Mouse (Mus musculus) CH12F3 (cell line): ENCODE measurements around the gene Ypel2.

Experiments
- in situ Hi-C: fragments of 300-500 bp; cut with MboI; formaldehyde crosslinking; loops from 2 replicates; pipeline ENCODE4 v1.14.3; 2020; ENCODE audit warnings: low sequenced_read_pairs

Ypel2 gene

GRCm38 (mm10) chr11:86936938-86937337, 56.6 kb downstream of the Ypel2 start:
- in situ Hi-C loops, result no loop called here

DNA sequence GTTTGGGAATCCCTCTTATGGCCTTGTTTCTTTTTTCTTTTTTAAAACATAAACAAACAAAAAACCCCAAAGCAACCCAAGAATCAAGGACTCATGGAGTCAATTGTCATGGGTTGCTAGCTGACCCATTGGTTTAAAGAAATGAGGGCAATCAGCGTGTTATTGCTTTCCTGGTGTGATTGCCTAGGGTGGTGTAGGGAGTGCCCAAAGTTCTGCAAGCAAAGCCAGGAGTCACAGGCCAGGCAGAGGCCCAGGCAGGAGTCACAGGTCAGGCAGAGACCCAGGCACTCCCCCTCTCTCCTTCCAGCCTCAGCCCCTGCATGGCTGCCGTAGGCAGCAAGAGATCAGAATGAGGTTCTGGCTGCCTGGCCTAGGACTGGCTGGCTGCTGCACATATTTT, 58.6 kb downstream of the Ypel2 start:
- in situ Hi-C loops, result no loop called here

DNA sequence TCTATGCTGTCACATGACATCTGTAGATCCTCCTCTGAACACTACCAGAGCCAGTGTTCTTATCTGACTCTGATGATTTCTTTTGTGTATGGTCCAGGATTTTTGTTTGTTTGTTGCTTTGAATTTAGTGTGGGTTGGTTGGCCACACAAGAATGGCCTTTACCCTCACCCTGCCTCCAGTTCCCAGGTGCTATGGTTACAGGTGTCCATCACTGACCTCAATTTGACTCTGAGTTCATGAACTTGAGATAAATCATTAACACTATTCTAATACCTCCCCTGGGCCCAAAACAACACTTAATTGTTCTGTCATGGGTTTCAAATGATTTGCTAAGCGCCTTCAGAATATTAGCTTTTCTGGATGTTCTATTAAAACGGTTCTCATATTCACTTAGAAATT, 61.3 kb downstream of the Ypel2 start:
- in situ Hi-C loops, result no loop called here

DNA sequence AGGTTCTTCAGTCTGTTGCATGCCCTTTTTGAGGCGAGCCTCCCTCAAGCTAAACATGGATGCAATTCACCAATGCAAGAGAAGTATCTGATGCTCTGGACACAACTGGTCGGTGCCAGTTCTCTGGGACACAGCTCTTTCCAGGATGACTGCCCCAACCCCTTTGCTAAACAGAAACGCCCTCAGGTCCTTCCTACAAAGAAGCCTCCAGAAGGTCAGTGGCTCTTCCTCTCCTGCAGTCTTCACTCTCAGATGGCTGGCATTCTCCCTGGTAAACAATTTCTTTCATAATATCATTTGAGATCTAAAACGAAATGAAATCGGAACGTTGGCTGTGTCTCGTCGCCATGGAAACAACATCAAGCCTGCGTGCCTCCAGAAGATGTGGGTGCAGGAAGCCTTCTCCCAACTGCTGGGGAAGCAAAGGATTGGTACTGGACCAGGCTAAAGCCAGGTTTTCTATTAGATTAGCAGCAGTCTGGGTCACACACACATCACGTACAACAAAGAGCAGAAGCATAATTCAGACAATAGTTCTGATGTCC, 62.8 kb downstream of the Ypel2 start:
- in situ Hi-C loops, result no loop called here

- in situ Hi-C loops, result no loop called here
These were observed 63.5 kb downstream of the Ypel2 start for GRCm38 (mm10) chr11:86929985-86930384.

- in situ Hi-C loops, result no loop called here
These were observed 64.0 kb downstream of the Ypel2 start for GRCm38 (mm10) chr11:86929531-86929930.

DNA sequence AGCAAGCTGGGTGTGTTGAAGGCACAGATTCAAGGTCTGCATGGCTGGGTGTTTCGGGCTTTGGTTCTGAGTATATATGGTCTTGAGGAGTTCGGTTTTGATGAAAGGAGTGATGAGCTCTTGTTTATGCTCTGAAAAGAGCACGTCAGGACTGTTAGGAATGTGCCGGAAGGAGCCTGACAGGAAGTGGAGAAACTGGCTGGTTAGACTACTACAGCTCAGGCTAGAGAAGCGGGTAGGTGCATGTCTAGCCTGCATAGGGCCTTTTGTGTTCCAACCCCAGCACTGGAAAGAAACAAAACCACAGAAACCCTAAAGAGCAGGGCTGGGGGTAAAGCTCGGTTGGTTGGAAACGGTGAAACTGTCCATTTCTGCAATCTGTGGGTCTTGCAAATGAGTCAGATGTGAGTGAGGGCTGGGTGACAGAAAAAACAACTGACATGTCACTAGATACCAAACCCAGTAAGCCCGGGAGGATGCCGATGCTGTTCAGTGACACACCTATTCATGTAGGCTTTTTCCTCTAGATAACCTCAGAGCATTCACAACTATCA, 68.3 kb downstream of the Ypel2 start:
- in situ Hi-C loops, result no loop called here

DNA sequence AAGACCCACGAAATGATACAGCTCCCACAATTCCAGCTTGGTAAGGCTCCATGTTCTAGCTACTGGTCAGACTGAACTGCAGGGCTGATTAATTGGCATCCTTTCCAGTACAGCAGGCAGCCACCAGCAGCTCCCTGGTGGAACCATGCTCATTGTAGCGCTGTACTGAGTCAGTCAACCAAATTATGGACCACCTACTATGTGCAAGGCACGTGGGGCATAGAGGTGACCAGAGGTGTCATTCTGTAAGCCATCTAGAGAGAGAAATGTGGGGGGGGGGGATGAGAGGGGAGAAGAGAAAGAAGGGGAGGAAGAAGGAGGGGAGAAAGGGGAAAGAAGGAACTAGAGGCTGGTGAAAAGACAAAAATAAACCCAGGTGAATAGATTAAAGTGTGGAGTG, 68.9 kb downstream of the Ypel2 start:
- in situ Hi-C loops, result no loop called here

DNA sequence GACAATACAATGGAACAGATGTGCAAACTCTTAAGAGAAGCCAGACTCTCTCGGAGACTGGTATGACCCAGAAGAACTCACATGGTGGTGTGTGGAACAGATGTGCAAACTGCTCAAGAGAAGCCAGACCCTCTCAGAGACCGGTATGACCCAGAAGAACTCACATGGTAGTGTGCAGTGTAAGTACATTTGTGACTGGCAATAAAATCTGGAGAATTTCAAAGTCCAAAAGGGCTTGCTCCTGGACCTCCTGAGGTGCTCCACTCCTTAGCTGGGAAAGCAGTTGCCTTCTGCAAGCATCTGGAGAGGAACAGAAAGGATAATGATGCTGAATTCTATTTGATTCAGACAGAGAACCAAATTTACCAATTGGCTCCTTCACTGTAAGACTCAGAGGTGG, 69.9 kb downstream of the Ypel2 start:
- in situ Hi-C loops, result no loop called here

DNA sequence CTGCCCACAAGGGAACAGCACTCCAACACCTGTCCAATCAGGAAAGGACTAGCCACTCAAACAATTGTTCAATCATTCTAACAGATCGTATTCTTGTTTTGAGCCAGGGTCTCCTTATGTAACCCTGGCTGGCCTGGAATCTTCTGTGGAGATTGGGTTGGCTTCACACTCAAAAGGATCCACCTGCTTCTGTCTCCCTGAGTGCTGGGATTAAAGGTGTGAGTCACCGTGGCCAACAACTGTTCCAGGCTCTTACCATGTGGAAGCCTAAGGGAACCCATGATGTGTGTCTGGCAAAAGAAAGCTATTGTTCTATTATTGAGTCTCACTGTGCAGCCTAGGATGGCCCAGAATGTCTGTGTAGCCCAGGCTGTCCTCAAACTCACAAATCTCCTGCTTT, 71.5 kb downstream of the Ypel2 start:
- in situ Hi-C loops, result no loop called here

DNA sequence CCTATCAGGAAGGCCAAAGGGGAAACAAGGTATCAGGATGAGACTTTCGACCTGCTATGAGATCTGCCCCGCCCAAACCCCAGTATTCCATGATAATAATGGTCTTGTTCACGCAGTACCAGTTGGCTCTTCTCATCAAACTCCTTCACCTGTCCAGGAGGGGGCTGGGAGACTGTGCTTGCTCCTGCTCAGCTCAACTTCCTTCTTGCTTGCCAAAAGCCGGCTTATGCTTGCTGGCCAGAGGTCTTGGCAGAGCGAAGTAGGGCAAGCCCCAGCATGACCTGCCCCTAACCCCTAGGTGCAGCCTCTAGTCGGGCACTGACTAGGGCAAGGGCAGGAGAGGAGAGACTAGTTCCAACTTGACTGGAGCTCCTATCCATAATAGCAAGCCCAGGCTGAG, 72.2 kb downstream of the Ypel2 start:
- in situ Hi-C loops, result no loop called here

DNA sequence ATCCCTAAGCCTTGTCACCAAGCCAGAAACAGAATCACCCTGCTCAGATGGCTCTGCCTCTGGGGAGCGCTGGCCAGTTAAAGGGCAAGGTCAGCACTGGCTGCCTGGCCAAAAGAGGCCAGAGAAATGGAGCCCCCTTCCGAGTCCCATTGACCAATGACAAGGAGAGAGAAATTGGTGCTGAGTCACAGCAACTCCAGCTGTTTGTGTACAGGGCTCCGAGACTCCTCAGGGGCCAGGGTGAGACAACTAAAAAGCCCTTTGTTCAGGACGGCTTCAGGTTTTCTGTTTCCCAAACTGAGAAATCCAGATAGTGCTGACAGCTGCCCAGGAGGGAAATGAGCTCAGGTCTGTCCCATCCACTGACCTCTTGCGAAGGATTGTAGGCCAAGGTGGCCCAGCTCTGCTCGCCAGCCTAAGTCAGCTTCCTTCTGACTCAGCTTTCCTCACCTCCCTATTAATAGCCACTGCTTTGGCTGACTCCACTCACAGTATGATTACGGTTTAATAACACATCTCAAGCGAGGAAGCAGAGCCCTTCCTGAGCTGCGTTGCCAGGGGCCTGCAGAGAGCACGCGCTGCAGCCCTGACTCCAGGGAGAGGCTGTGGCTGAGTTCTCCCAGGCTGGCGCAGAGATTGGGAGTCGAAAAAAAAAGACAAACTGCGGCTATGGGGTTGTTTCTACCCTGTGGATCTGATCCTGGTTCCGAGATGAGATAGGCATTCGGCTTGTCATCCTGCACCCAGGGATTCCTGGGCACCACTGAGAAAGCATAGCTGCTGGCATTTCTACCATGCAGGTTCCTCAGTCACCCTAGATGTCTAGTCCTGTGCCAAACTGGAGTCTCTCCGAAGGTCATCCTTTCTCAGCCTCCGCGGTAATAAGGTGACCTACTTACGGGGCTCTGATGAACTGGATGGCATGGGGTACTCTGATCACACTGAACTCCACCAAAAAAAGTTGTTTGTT, 73.1 kb downstream of the Ypel2 start:
- in situ Hi-C loops, result no loop called here

DNA sequence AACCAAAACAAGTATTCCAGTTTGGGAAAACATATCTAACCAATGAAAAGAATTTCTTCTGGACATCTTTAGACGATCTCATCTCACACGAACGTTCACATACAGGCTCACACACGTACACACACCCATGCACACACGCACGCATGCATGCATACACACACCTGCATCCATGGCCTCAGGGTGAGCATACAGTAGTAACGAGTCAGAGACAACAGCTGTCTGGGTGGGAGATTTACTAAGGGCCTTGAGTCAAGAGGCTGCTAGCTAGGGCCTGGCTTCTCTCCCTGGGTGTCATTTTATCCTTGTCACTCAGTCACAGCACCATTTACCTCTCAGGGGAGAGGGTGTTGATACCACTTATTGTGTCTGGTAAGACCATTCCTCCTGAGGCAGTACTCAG, 74.0 kb downstream of the Ypel2 start:
- in situ Hi-C loops, result no loop called here

GRCm38 (mm10) chr11:86917536-86917935, 76.0 kb downstream of the Ypel2 start:
- in situ Hi-C loops, result no loop called here

DNA sequence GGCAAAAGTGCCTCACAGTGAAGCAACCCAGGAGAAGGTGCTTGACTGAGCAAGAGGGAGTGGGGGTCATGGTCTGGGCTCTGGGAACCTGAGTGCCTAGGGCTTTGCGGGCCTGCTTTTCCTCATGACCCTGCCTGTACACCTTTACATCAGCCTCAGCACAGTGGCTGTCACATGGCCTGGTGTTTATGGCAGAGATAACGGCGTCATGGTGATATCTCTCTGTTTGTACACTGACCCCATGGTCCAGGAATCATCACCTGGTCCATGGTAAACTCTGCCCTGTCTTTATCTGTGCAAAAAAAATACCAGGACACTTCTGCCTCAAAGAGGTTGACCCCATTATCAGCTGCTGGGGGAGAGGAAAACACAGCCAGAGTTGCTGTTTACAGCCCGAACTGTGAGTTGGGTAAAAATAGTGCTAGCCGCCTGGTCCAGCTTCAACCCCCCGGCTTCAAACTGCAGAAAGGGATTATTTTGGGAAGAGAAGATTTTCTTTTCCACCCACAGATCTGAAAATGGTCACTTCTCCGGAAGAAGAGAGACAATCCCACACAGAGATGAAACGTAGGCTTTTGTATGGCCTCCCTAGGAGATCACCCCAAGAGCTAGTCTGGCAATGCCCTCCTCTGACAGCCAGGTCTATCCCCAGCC, 76.8 kb downstream of the Ypel2 start:
- in situ Hi-C loops, result no loop called here

- in situ Hi-C loops, result no loop called here
These were observed 79.2 kb downstream of the Ypel2 start for GRCm38 (mm10) chr11:86914329-86914728.

- in situ Hi-C loops, result no loop called here
These were observed 83.3 kb downstream of the Ypel2 start for GRCm38 (mm10) chr11:86910244-86910643.

- in situ Hi-C loops, result no loop called here
These were observed 84.5 kb downstream of the Ypel2 start for GRCm38 (mm10) chr11:86909028-86909427.

- in situ Hi-C loops, result no loop called here
These were observed 85.5 kb downstream of the Ypel2 start for GRCm38 (mm10) chr11:86907889-86908590.

DNA sequence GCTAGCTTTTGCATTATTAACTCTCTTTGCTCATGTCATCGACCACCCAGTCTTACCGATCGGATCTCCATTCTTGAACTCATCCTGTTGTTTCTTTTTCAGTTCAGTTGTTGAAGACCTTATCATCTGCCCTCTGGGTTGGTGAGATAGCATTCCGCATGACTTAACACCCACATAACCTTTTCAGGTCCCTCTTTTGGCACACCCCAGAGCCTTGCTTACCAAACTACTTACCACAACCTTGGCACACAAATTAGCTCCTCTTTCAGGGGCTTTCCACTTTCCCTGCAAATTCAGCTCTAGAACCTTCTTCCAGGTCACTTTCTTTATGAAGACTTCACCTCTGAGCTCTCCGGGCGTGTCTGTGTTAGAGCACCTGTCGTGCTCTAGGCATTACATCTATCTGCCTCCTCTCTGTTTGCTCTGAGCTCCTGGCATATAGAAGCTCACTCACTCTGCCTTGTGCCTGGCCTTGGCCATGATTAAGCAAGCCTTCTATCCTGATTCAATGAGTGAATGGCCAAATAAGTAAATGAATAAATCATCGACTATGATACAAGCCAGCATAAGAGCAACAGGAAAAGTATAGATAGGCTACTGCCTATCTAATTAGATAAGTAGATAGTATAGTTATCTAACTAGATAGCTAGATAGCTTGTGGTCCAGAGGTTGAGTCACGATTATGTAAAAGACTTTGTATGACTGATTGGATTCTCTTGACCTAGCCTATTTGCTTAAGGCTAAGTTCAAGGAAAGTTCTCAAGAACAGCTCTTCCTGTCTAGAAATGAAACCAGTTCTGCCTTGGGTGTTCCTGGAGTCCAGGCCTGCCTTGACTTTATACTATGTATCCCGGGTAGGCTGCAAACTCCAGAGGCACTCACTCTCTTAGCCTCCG, 86.5 kb downstream of the Ypel2 start:
- in situ Hi-C loops, result no loop called here
